Mouse (Mus musculus): ENCODE measurements around the gene Cirbp. TPM values are rescaled to one million over a fixed set of nuclear protein-coding genes. Genes with fewer than 3 reads are reported as not detected.

Cirbp gene
- polyA plus RNA-seq, 2 experiments, result 10.1 to 19.8 TPM

DNA sequence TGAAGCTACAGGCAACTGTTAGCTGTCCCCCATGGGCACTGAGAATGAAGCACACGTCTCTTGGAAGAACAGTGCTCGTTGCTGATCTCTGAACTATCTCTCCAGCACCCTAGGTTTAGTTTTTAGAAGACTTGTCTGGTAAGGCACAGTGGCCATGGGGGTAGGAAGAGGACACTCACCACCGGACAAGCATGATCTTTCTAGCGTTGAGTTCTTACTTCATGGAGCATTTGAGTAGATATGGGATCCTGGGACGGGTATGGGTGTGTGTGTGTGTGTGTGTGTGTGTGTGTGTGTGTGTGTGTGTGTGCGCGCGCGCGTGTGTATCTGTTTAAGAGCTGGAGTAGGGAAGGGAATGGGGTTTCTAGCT, 25.1 kb upstream of the Cirbp start, which contains the start of gene Cbarp:
Gene Cbarp (minus strand): TSS at position 170 of the 370 bp plus-strand sequence.
- Histone ChIP-seq H3K27me3 (ENCODE audit: control insufficient read depth, insufficient read depth, low read length) (peaks cover 33% of the 10 kb centered on the region), H3K4me3 (ENCODE audit: insufficient read depth in 1 of 2, low read depth in 2 of 2, low read length in 2 of 2) (peak within 1 kb of the TSS; percentile 62 to 71), H3K9ac (replicated peaks) (peak within 1 kb of the TSS; percentile 60), H3K9me3 (ENCODE audit: control insufficient read depth, low read length) (no peaks in the 10 kb centered on the region), H3K36me3 (replicated peaks; ENCODE audit: control insufficient read depth, insufficient read depth, low read depth) (peaks cover 15% of the 10 kb centered on the region), H3K4me1 (replicated peaks; ENCODE audit: control insufficient read depth in 2 of 2, insufficient read depth in 2 of 2, low read length in 1 of 2) (peaks cover 5 to 26% of the 10 kb centered on the region in 2 experiments), H3K27ac (peak within 1 kb of the TSS; percentile 83), H3K4me2 (ENCODE audit: low read depth) (peak within 1 kb of the TSS; percentile 94)
- WGBS (ENCODE audit: insufficient replicate concordance), result 67% methylated on average over 10 of the region's 10 CpGs
- DNase-seq (ENCODE audit: low read depth in 3 of 3, low spot score in 3 of 3) (no peak), ATAC-seq (ENCODE audit: insufficient read depth) (no peak)
- TF ChIP-seq EP300 (IDR thresholded peaks at IDR 0.05; ENCODE audit: low read depth) (no peak), CTCF (IDR thresholded peaks at IDR 0.05; ENCODE audit: low read depth) (no peak)

DNA sequence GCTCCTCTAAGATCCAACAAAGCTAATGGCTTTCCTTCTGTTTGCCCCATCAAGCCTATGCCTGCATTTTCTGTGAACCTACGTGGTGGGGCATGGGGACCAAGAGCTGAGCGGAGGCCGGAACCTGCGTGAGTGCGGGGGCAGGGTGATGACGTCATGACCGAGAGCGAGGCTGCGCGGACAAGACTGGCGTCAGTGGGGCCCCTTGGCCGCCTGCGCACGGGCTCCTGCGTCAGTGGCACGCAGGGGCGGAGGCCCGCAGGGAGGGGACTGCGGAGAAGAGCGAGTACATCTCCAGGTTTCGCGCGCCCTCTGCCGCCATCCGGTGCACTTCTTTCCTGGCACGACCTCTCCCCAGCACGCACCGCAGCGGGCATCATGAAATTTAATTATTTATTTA, 24.5 kb upstream of the Cirbp start:
- ATAC-seq (ENCODE audit: insufficient read depth), result peak; percentile 74
- WGBS (ENCODE audit: insufficient replicate concordance), result under 1% methylated on average over 29 of the region's 29 CpGs
- Histone ChIP-seq H3K9me3 (ENCODE audit: control insufficient read depth, low read length) (no peaks in the 10 kb centered on the region), H3K27ac (peak overlapping the region; percentile 83), H3K36me3 (replicated peaks; ENCODE audit: control insufficient read depth, insufficient read depth, low read depth) (peaks cover 16% of the 10 kb centered on the region), H3K27me3 (ENCODE audit: control insufficient read depth, insufficient read depth, low read length) (peaks cover 32% of the 10 kb centered on the region), H3K4me3 (ENCODE audit: insufficient read depth in 1 of 2, low read depth in 2 of 2, low read length in 2 of 2) (peak overlapping the region; percentile 62 to 71), H3K9ac (replicated peaks) (peak overlapping the region; percentile 60), H3K4me2 (ENCODE audit: low read depth) (peak overlapping the region; percentile 94), H3K4me1 (replicated peaks; ENCODE audit: control insufficient read depth in 2 of 2, insufficient read depth in 2 of 2, low read length in 1 of 2) (peaks cover 11 to 31% of the 10 kb centered on the region in 2 experiments)
- TF ChIP-seq CTCF (IDR thresholded peaks at IDR 0.05; ENCODE audit: low read depth), result peak; percentile 89
- no peak; the same call in 1 of the 2 replicates for TF ChIP-seq EP300 (IDR thresholded peaks at IDR 0.05; ENCODE audit: low read depth)
- peak; percentile 89 to 92 (median 92) for DNase-seq (ENCODE audit: low read depth in 3 of 3, low spot score in 3 of 3)

DNA sequence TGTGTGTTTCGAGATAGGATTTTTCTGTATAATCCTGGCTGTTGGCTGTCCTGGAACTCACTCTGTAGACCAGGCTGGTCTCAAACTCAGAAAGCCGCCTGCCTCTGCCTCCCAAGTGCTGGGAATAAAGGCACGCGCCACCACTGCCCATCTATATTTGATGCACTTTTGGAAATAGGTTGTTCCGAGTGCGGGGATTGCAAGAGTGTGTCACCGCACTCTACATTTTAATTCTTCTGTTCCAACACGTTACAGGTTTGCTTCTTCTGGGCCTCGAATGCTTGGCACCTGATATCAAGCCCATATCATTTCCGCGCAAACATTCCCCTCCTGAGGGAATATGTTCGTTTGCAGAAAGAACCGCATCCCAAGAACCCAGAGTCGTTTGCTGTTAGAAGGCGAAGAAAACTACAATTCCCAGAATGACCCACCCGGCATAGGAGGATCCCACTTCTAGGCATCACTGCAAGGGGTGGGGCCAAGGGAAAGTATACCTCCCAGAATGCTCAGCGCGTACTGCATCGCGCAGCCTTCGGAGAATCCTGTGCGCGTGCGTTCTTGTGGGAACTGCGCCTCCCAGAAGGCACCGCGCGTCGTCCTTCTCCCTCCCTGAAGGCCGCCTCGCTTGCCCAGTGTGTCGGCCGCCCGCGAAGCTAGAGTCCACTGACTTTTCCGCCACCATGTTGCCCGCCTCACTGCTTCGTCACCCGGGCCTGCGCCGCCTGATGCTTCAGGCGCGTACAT, 23.8 kb upstream of the Cirbp start:
- Histone ChIP-seq H3K9me3 (ENCODE audit: control insufficient read depth, low read length) (no peaks in the 10 kb centered on the region), H3K36me3 (replicated peaks; ENCODE audit: control insufficient read depth, insufficient read depth, low read depth) (peaks cover 16% of the 10 kb centered on the region), H3K4me2 (ENCODE audit: low read depth) (peak overlapping the region; percentile 94), H3K27ac (peak overlapping the region; percentile 86), H3K4me1 (replicated peaks; ENCODE audit: control insufficient read depth in 2 of 2, insufficient read depth in 2 of 2, low read length in 1 of 2) (peaks cover 18 to 36% of the 10 kb centered on the region in 2 experiments), H3K4me3 (ENCODE audit: insufficient read depth in 1 of 2, low read depth in 2 of 2, low read length in 2 of 2) (peak overlapping the region; percentile 70 to 71), H3K27me3 (ENCODE audit: control insufficient read depth, insufficient read depth, low read length) (peaks cover 25% of the 10 kb centered on the region), H3K9ac (replicated peaks) (peak overlapping the region; percentile 84)
- under 1% methylated on average over 43 of the region's 43 CpGs for WGBS (ENCODE audit: insufficient replicate concordance)
- peak; percentile 99 for DNase-seq (ENCODE audit: low read depth in 3 of 3, low spot score in 3 of 3)
- TF ChIP-seq EP300 (IDR thresholded peaks at IDR 0.05; ENCODE audit: low read depth) (no peak), CTCF (IDR thresholded peaks at IDR 0.05; ENCODE audit: low read depth) (no peak)
- ATAC-seq (ENCODE audit: insufficient read depth), result peak; percentile 84

GRCm38 (mm10) chr10:80142530-80142925, 23.3 kb upstream of the Cirbp start:
- Histone ChIP-seq H3K27me3 (ENCODE audit: control insufficient read depth, insufficient read depth, low read length) (peaks cover 19% of the 10 kb centered on the region), H3K27ac (peak overlapping the region; percentile 86), H3K4me2 (ENCODE audit: low read depth) (peak overlapping the region; percentile 94), H3K4me1 (replicated peaks; ENCODE audit: control insufficient read depth in 2 of 2, insufficient read depth in 2 of 2, low read length in 1 of 2) (peaks cover 24 to 38% of the 10 kb centered on the region in 2 experiments), H3K9ac (replicated peaks) (peak overlapping the region; percentile 84), H3K36me3 (replicated peaks; ENCODE audit: control insufficient read depth, insufficient read depth, low read depth) (peaks cover 16% of the 10 kb centered on the region), H3K4me3 (ENCODE audit: insufficient read depth in 1 of 2, low read depth in 2 of 2, low read length in 2 of 2) (peak overlapping the region; percentile 70 to 71), H3K9me3 (ENCODE audit: control insufficient read depth, low read length) (no peaks in the 10 kb centered on the region)
- 0% methylated on average over 15 of the region's 15 CpGs for WGBS (ENCODE audit: insufficient replicate concordance)
- ATAC-seq (ENCODE audit: insufficient read depth), result peak; percentile 45
- no peak for DNase-seq (ENCODE audit: low read depth in 3 of 3, low spot score in 3 of 3)
- TF ChIP-seq EP300 (IDR thresholded peaks at IDR 0.05; ENCODE audit: low read depth) (no peak), CTCF (IDR thresholded peaks at IDR 0.05; ENCODE audit: low read depth) (no peak)

- Histone ChIP-seq H3K4me1 (replicated peaks; ENCODE audit: control insufficient read depth in 2 of 2, insufficient read depth in 2 of 2, low read length in 1 of 2) (peaks cover 28 to 39% of the 10 kb centered on the region in 2 experiments), H3K9me3 (ENCODE audit: control insufficient read depth, low read length) (no peaks in the 10 kb centered on the region), H3K36me3 (replicated peaks; ENCODE audit: control insufficient read depth, insufficient read depth, low read depth) (peaks cover 16% of the 10 kb centered on the region), H3K4me2 (ENCODE audit: low read depth) (no peak overlapping the region), H3K4me3 (ENCODE audit: insufficient read depth in 1 of 2, low read depth in 2 of 2, low read length in 2 of 2) (no peak overlapping the region), H3K27me3 (ENCODE audit: control insufficient read depth, insufficient read depth, low read length) (peaks cover 8% of the 10 kb centered on the region), H3K27ac (no peak overlapping the region), H3K9ac (replicated peaks) (no peak overlapping the region)
- ATAC-seq (ENCODE audit: insufficient read depth) (no peak), DNase-seq (ENCODE audit: low read depth in 3 of 3, low spot score in 3 of 3) (no peak)
- TF ChIP-seq CTCF (IDR thresholded peaks at IDR 0.05; ENCODE audit: low read depth) (no peak), EP300 (IDR thresholded peaks at IDR 0.05; ENCODE audit: low read depth) (no peak)
- WGBS (ENCODE audit: insufficient replicate concordance), result 88% methylated on average over 7 of the region's 7 CpGs
Measured at GRCm38 (mm10) chr10:80143664-80144063, 22.1 kb upstream of the Cirbp start.

Measured in liver, embryonic 14.5 days (tissue).